Mouse (Mus musculus) effector memory CD4-positive, alpha-beta T cell, adult 5 months (primary cell): ENCODE measurements around the gene Reg3b. TPM values are rescaled to one million over a fixed set of nuclear protein-coding genes. Genes with fewer than 3 reads are reported as not detected.

Experiments
- polyA plus RNA-seq: library from polyadenylated mRNA; unstranded; fragments of 100-300 nt; shearing (Covaris generic); gene quantifications from one replicate; pipeline ENCODE4 v1.2.1, GENCODE M21; 2017

Gene Reg3b
- not detected for polyA plus RNA-seq

DNA sequence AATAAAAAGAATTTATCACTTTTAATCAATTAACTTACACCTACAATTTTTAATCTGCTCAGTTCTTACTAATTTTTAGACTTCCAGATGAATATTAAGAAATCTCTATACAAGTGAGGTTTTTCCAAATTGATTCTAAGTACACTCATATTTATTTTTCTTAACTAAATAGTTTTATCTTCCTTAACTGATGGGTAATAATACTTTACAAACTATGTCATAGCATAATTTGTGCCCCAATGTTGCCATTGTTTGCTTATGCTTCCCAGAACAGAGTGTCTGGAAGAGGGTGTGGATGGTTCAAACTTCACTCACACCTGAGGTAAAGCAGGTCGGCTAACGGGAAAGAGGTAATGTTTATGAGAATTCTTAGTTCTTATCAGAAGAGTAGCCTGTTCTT is at the start of gene Reg3b:
Reg3b (plus strand) TSS at position 301 of the 400 bp plus-strand sequence.

GRCm38 (mm10) chr6:78378765-78379164 is 8.3 kb downstream of the Reg3b start, which contains the start of gene Reg3d:
Gene Reg3d (minus strand): TSS chr6:78378865.

DNA sequence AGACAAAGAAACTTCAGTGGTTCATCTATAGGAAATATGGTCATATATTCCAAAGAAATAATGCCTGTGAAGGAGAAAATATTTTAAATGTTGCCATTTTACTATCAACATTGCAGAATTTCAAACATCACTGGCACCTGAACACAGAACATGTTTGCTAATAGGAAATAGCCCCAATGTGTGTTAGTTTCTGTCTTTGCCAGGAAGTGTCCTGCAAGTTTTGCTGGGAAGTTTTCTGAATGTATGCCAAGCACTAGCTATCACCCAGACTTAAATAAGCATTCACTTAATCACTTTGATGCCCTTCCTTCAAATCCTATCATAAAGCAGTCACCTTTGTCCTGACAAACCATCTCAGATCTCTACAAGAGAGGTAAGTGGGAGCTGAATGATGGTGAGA is 10.0 kb downstream of the Reg3b start, which contains the start of gene Reg3a:
Reg3a (plus strand) TSS at position 301 of the 400 bp plus-strand sequence.

GRCm38 (mm10) chr6:78395323-78395722 is 24.9 kb downstream of the Reg3b start, which contains the start of gene Reg2:
Gene Reg2 (plus strand): TSS chr6:78395623.

DNA sequence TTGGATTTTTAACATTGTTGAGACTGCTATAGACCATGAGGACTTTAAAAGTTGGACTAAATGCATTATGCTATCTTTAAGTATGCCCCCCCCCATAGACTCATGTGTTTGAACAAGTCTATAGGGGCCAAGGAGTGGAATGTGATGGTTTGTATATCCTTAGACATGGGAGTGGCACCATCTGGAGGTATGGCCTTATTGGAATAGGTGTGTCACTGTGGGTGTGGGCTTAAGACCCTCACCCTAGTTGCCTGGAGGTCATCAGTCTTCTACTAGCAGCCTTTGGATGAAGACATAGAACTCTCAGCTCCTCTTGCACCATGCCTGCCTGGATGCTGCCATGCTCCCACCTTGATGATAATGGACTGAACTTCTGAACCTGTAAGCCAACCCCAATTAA is 52.0 kb downstream of the Reg3b start, which contains the start of gene Reg1:
Reg1 (plus strand) TSS at position 301 of the 400 bp plus-strand sequence.

Other genes starting within 250 kb of the Reg3b start
- gene Reg3d, start 8.2 kb downstream of the Reg3b start, polyA plus RNA-seq = not detected
- not detected for gene Reg3a, start 10.1 kb downstream of the Reg3b start, polyA plus RNA-seq
- not detected for gene Reg2, start 25.0 kb downstream of the Reg3b start, polyA plus RNA-seq
- not detected for gene Reg1, start 52.1 kb downstream of the Reg3b start, polyA plus RNA-seq
- not detected for gene Reg3g, start 98.2 kb downstream of the Reg3b start, polyA plus RNA-seq